Mouse (Mus musculus): ENCODE results near the gene Igfbp6. TPM values are rescaled to one million over a fixed set of nuclear protein-coding genes. Genes with fewer than 3 reads are reported as not detected.
A peak's percentile ranks its signal among the peaks of the same experiment; 100 is the strongest.

Gene Igfbp6
- polyA plus RNA-seq, 1 experiment from 2014 or later, result 39.5 TPM

- no peaks in the 10 kb centered on the region for H3K36me3 ChIP-seq (ENCODE audit: control insufficient read depth, insufficient read depth, low read length)
- no peaks in the 10 kb centered on the region for H3K9me3 ChIP-seq (ENCODE audit: control insufficient read depth, low read length)
- H3K27me3 ChIP-seq (ENCODE audit: control insufficient read depth, insufficient read depth, low read length), result no peaks in the 10 kb centered on the region
- no peak overlapping the region for H3K4me2 ChIP-seq (replicated peaks; ENCODE audit: low read depth)
- H3K27ac ChIP-seq (replicated peaks), result no peak overlapping the region
- no peaks in the 10 kb centered on the region for H3K4me1 ChIP-seq (replicated peaks; ENCODE audit: control insufficient read depth, insufficient read depth)
- DNase-seq (ENCODE audit: low spot score) (no peak), ATAC-seq (ENCODE audit: low FRiP score, low TSS enrichment) (peak; percentile 55; the same call in 1 of the 2 replicates)
- no peak for TF ChIP-seq CTCF (IDR thresholded peaks at IDR 0.05; ENCODE audit: low read depth)
- no peak for TF ChIP-seq EP300 (optimal IDR thresholded peaks at IDR 0.05)
- 73% methylated on average over 3 of the region's 3 CpGs for WGBS
- no peak overlapping the region for H3K4me3 ChIP-seq (ENCODE audit: low read depth, low read length)
- no peak overlapping the region for H3K9ac ChIP-seq (ENCODE audit: low read length)
These were observed 29.4 kb downstream of the Igfbp6 start for GRCm38 (mm10) chr15:102173581-102173980.

- TF ChIP-seq CTCF (IDR thresholded peaks at IDR 0.05; ENCODE audit: low read depth) (no peak), EP300 (optimal IDR thresholded peaks at IDR 0.05) (no peak)
- Histone ChIP-seq H3K4me2 (replicated peaks; ENCODE audit: low read depth) (no peak overlapping the region), H3K27me3 (ENCODE audit: control insufficient read depth, insufficient read depth, low read length) (no peaks in the 10 kb centered on the region), H3K4me1 (replicated peaks; ENCODE audit: control insufficient read depth, insufficient read depth) (no peaks in the 10 kb centered on the region), H3K27ac (replicated peaks) (peak overlapping the region; percentile 41; the same call in 1 of the 2 replicates), H3K9me3 (ENCODE audit: control insufficient read depth, low read length) (no peaks in the 10 kb centered on the region), H3K36me3 (ENCODE audit: control insufficient read depth, insufficient read depth, low read length) (no peaks in the 10 kb centered on the region; the same call in 1 of the 2 replicates), H3K4me3 (ENCODE audit: low read depth, low read length) (no peak overlapping the region), H3K9ac (ENCODE audit: low read length) (no peak overlapping the region)
- ATAC-seq (ENCODE audit: low FRiP score, low TSS enrichment) (no peak), DNase-seq (ENCODE audit: low spot score) (no peak)
- 89% methylated on average over 16 of the region's 16 CpGs for WGBS
These were observed 31.7 kb downstream of the Igfbp6 start for GRCm38 (mm10) chr15:102175736-102176319.

- peak overlapping the region; percentile 41; the same call in 1 of the 2 replicates for H3K27ac ChIP-seq (replicated peaks)
- no peak overlapping the region for H3K4me2 ChIP-seq (replicated peaks; ENCODE audit: low read depth)
- WGBS, result 71% methylated on average over 7 of the region's 7 CpGs
These were observed 32.6 kb downstream of the Igfbp6 start for GRCm38 (mm10) chr15:102176571-102177316.

GRCm38 (mm10) chr15:102177417-102177816 lies 33.3 kb downstream of the Igfbp6 start:
- no peaks in the 10 kb centered on the region; the same call in 1 of the 2 replicates for H3K36me3 ChIP-seq (ENCODE audit: control insufficient read depth, insufficient read depth, low read length)
- H3K4me1 ChIP-seq (replicated peaks; ENCODE audit: control insufficient read depth, insufficient read depth), result no peaks in the 10 kb centered on the region
- WGBS, result 80% methylated on average over 8 of the region's 8 CpGs
- H3K27ac ChIP-seq (replicated peaks), result 0 out of 2 replicates have a peak overlapping the region, but pooled peaks have one; percentile 35
- TF ChIP-seq CTCF (IDR thresholded peaks at IDR 0.05; ENCODE audit: low read depth), result no peak
- TF ChIP-seq EP300 (optimal IDR thresholded peaks at IDR 0.05), result no peak
- H3K4me2 ChIP-seq (replicated peaks; ENCODE audit: low read depth), result no peak overlapping the region
- H3K9ac ChIP-seq (ENCODE audit: low read length), result no peak overlapping the region
- no peaks in the 10 kb centered on the region for H3K27me3 ChIP-seq (ENCODE audit: control insufficient read depth, insufficient read depth, low read length)
- ATAC-seq (ENCODE audit: low FRiP score, low TSS enrichment) (peak; percentile 50), DNase-seq (ENCODE audit: low spot score) (no peak)
- H3K9me3 ChIP-seq (ENCODE audit: control insufficient read depth, low read length), result no peaks in the 10 kb centered on the region
- no peak overlapping the region for H3K4me3 ChIP-seq (ENCODE audit: low read depth, low read length)

More at GRCm38 (mm10) chr15:102176571-102177316, 32.6 kb downstream of the Igfbp6 start:
- ATAC-seq (ENCODE audit: low FRiP score, low TSS enrichment), result peak; percentile 49; the same call in 1 of the 2 replicates
- no peak overlapping the region for H3K4me3 ChIP-seq (ENCODE audit: low read depth, low read length)
- H3K9ac ChIP-seq (ENCODE audit: low read length), result no peak overlapping the region
- H3K4me1 ChIP-seq (replicated peaks; ENCODE audit: control insufficient read depth, insufficient read depth), result no peaks in the 10 kb centered on the region
- no peak for TF ChIP-seq CTCF (IDR thresholded peaks at IDR 0.05; ENCODE audit: low read depth)
- H3K9me3 ChIP-seq (ENCODE audit: control insufficient read depth, low read length), result no peaks in the 10 kb centered on the region
- no peak for DNase-seq (ENCODE audit: low spot score)
- H3K27me3 ChIP-seq (ENCODE audit: control insufficient read depth, insufficient read depth, low read length), result no peaks in the 10 kb centered on the region
- no peaks in the 10 kb centered on the region; the same call in 1 of the 2 replicates for H3K36me3 ChIP-seq (ENCODE audit: control insufficient read depth, insufficient read depth, low read length)

- DNase-seq (ENCODE audit: low spot score) (peak; percentile 84), ATAC-seq (ENCODE audit: low FRiP score, low TSS enrichment) (peak; percentile 43; the same call in 1 of the 2 replicates)
- Histone ChIP-seq H3K4me3 (ENCODE audit: low read depth, low read length) (no peak overlapping the region), H3K4me2 (replicated peaks; ENCODE audit: low read depth) (no peak overlapping the region), H3K9ac (ENCODE audit: low read length) (no peak overlapping the region), H3K27me3 (ENCODE audit: control insufficient read depth, insufficient read depth, low read length) (no peaks in the 10 kb centered on the region), H3K9me3 (ENCODE audit: control insufficient read depth, low read length) (no peaks in the 10 kb centered on the region), H3K4me1 (replicated peaks; ENCODE audit: control insufficient read depth, insufficient read depth) (no peaks in the 10 kb centered on the region), H3K36me3 (ENCODE audit: control insufficient read depth, insufficient read depth, low read length) (no peaks in the 10 kb centered on the region; the same call in 1 of the 2 replicates), H3K27ac (replicated peaks) (no peak overlapping the region)
- TF ChIP-seq CTCF (IDR thresholded peaks at IDR 0.05; ENCODE audit: low read depth) (peak; percentile 95), EP300 (optimal IDR thresholded peaks at IDR 0.05) (no peak)
- WGBS, result 22% methylated on average over 6 of the region's 6 CpGs
These were observed 34.1 kb downstream of the Igfbp6 start for GRCm38 (mm10) chr15:102178279-102178678.

- no peak for DNase-seq (ENCODE audit: low spot score)
- H3K4me2 ChIP-seq (replicated peaks; ENCODE audit: low read depth), result no peak overlapping the region
- no peak for TF ChIP-seq CTCF (IDR thresholded peaks at IDR 0.05; ENCODE audit: low read depth)
- no peak for TF ChIP-seq EP300 (optimal IDR thresholded peaks at IDR 0.05)
- H3K27me3 ChIP-seq (ENCODE audit: control insufficient read depth, insufficient read depth, low read length), result no peaks in the 10 kb centered on the region
- H3K4me3 ChIP-seq (ENCODE audit: low read depth, low read length), result no peak overlapping the region
- no peaks in the 10 kb centered on the region; the same call in 1 of the 2 replicates for H3K36me3 ChIP-seq (ENCODE audit: control insufficient read depth, insufficient read depth, low read length)
- H3K27ac ChIP-seq (replicated peaks), result no peak overlapping the region
- 83% methylated on average over 9 of the region's 9 CpGs for WGBS
- H3K4me1 ChIP-seq (replicated peaks; ENCODE audit: control insufficient read depth, insufficient read depth), result no peaks in the 10 kb centered on the region
- H3K9me3 ChIP-seq (ENCODE audit: control insufficient read depth, low read length), result no peaks in the 10 kb centered on the region
- no peak overlapping the region for H3K9ac ChIP-seq (ENCODE audit: low read length)
- no peak for ATAC-seq (ENCODE audit: low FRiP score, low TSS enrichment)
These were observed 34.9 kb downstream of the Igfbp6 start for GRCm38 (mm10) chr15:102179106-102179505.
